In the genomic region with DNA sequence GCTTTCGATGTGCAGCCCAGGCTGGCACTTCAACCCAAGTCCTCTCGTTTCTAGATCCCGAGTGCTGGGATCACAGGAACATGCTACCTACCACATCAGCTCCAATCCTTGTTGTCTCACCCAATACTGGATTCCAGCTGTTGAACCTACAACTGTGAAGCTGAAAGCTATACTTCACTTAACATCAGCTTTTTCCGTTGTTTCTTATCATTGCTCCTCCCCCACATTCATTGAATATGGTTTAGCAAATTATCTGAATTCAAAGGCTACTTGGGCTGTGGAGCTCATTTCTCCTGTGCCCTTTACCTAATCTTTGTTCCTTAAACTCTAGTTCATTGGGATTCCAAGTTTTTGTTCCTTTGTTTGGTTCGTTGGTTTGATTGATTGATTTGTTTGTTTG, we compare ENCODE assay signal across 25 mouse cellular contexts. TPM values are rescaled to one million over a fixed set of nuclear protein-coding genes. Genes with fewer than 3 reads are reported as not detected.
DNase-seq lines count a peak whose midpoint lies in the region; ATAC-seq and TF ChIP-seq lines count a peak whose summit lies in the region.
"Had no signal": no experiment of that assay in that cellular context is flagged by ENCODE, and none has a peak within 500 bp of the region (broad histone marks: within the 10 kb centered on the region; RNA-seq: fewer than 3 reads in every experiment).

No protein-coding gene starts in this region.

- no peaks in the 10 kb centered on the region for H3K79me2 ChIP-seq in MEL (ENCODE audit: control insufficient read depth, insufficient read depth, low read length, poor library complexity)

- no peak for TF ChIP-seq POLR2A in MEL (IDR thresholded peaks at IDR 0.05; ENCODE audit: control insufficient read depth in 1 of 2, insufficient read depth in 1 of 2, low read depth in 1 of 2, low read length in 2 of 2, poor library complexity in 1 of 2)

- H3K4me1 ChIP-seq in MEL (ENCODE audit: control insufficient read depth in 1 of 2, insufficient read depth in 2 of 2, low read length in 2 of 2) = peaks cover 4 to 10% of the 10 kb centered on the region in 2 experiments
- H3K4me1 ChIP-seq in heart, embryonic 12.5 days (replicated peaks) = peaks cover 9% of the 10 kb centered on the region

- no peak overlapping the region for H3K4me3 ChIP-seq in MEL (ENCODE audit: control insufficient read depth in 1 of 2, insufficient read depth in 1 of 2, low read depth in 2 of 2, low read length in 2 of 2)
- no peak overlapping the region for H3K4me3 ChIP-seq in heart, embryonic 12.5 days

- no peaks in the 10 kb centered on the region for H3K27me3 ChIP-seq in MEL (ENCODE audit: control insufficient read depth in 1 of 2, insufficient read depth in 2 of 2, low read length in 2 of 2)
- no peaks in the 10 kb centered on the region for H3K27me3 ChIP-seq in heart, embryonic 12.5 days (replicated peaks)
- H3K27me3 ChIP-seq: CH12.LX, Patski had no signal

- no peak for TF ChIP-seq CTCF in MEL (IDR thresholded peaks at IDR 0.05 in 2 of 3, conservative IDR thresholded peaks at IDR 0.05 in 1 of 3; ENCODE audit: control insufficient read depth in 1 of 3, insufficient read depth in 1 of 3, low read depth in 2 of 3, low read length in 3 of 3, poor library complexity in 1 of 3, severe bottlenecking in 1 of 3)

- no peak overlapping the region for H3K9ac ChIP-seq in MEL (ENCODE audit: control insufficient read depth, low read depth, low read length, poor library complexity, severe bottlenecking)
- H3K9ac ChIP-seq in heart, embryonic 12.5 days = no peak overlapping the region

- ATAC-seq in megakaryocyte progenitor cell, adult 5-6 weeks (replicated peaks; ENCODE audit: poor library complexity) = peak; percentile 54
- ATAC-seq in megakaryocyte-erythroid progenitor cell, adult 5-6 weeks (replicated peaks; ENCODE audit: low FRiP score, low TSS enrichment, poor library complexity, severe bottlenecking) = peak; percentile 48; the same call in 1 of the 2 replicates
- no peak for ATAC-seq in heart, embryonic 12.5 days (ENCODE audit: insufficient number of reproducible peaks, low FRiP score)
- ATAC-seq: activated CD4-positive, CD25-positive, alpha-beta regulatory T cell, adult 4 months; CD4-positive, CD25-positive, alpha-beta regulatory T cell, adult 4 months; Patski had no signal

- peak; percentile 45 for DNase-seq in MEL (ENCODE audit: low read depth, low spot score)
- DNase-seq in right cerebral cortex, postnatal 25 days = no peak
- DNase-seq in thymus, adult 18-20 months = no peak
- DNase-seq: adrenal gland, adult 2 months; adrenal gland, adult 8-10 months; adrenal gland, postnatal 10 days; adrenal gland, postnatal 14 days; adrenal gland, postnatal 25 days; adrenal gland, postnatal 36 days; B cell, adult 2 months; cerebellum, adult 11 months; cerebellum, adult 11-12 months; cerebellum, adult 18-20 months; cerebellum, adult 2 months had no signal

- H3K36me3 ChIP-seq in MEL (ENCODE audit: control insufficient read depth in 1 of 2, insufficient read depth in 2 of 2, low read length in 2 of 2) = peaks cover 0 to 7% of the 10 kb centered on the region in 2 experiments; a peak in 2 of 4 replicates
- no peaks in the 10 kb centered on the region for H3K36me3 ChIP-seq in heart, embryonic 12.5 days
- H3K36me3 ChIP-seq: G1E had no signal

- H3K27ac ChIP-seq in MEL (ENCODE audit: control insufficient read depth, low read depth, low read length) = no peak overlapping the region
- no peak overlapping the region for H3K27ac ChIP-seq in heart, embryonic 12.5 days (ENCODE audit: poor library complexity, severe bottlenecking)

- H3K4me2 ChIP-seq in heart, embryonic 12.5 days = no peak overlapping the region

- TF ChIP-seq EP300 in MEL (IDR thresholded peaks at IDR 0.05; ENCODE audit: low read depth in 1 of 2, low read length in 2 of 2) = peak in 1 of 2 experiments; percentile 61; a peak in 1 of 4 replicates

- no peak for TF ChIP-seq RAD21 in MEL (IDR thresholded peaks at IDR 0.05; ENCODE audit: low read depth, low read length)

- 76% methylated on average over 5 of the region's 5 CpGs for WGBS in heart, embryonic 12.5 days

- H3K9me3 ChIP-seq in MEL (replicated peaks; ENCODE audit: insufficient read depth, low read length) = no peaks in the 10 kb centered on the region
- H3K9me3 ChIP-seq in heart, embryonic 12.5 days (replicated peaks) = no peaks in the 10 kb centered on the region
- H3K9me3 ChIP-seq: G1E had no signal

TF ChIP-seq in MEL, 35 proteins besides CTCF, POLR2A, EP300 and RAD21:
- peak; percentile 38; the same call in 1 of the 2 replicates for TF ChIP-seq GATA1 (IDR thresholded peaks at IDR 0.05; ENCODE audit: low read depth, low read length)
- no peak for TF ChIP-seq MXI1 (IDR thresholded peaks at IDR 0.05; ENCODE audit: low read depth, low read length)
- TF ChIP-seq MYB (IDR thresholded peaks at IDR 0.05; ENCODE audit: low read depth, low read length) = 0 out of 2 replicates have a peak, but pooled peaks have one; percentile 18
- no peak for TF ChIP-seq ZC3H11A (IDR thresholded peaks at IDR 0.05; ENCODE audit: low read depth, low read length)
- TF ChIP-seq GABPA (IDR thresholded peaks at IDR 0.05; ENCODE audit: low read depth, low read length) = no peak

RNA-seq across cellular contexts. Expression of a gene that starts 7.2 kb away (rescaled TPM):
- 59.6 and 70.7 TPM in 2 replicates for total RNA-seq in MEL (2012; rRNA removed)
- 10 to 100 TPM; 55.0 to 61.2 TPM for polyA plus RNA-seq in MEL (2012; ENCODE audit: insufficient read depth in 1 of 2, insufficient read length in 2 of 2, low read depth in 1 of 2, low replicate concordance in 2 of 2, missing spikeins in 1 of 2)
- total RNA-seq in megakaryocyte progenitor cell, adult 5-6 weeks (2015) = 26.2 and 28.0 TPM in 2 replicates
- total RNA-seq in megakaryocyte progenitor cell, adult 5-6 weeks (2017) = 35.9 and 40.5 TPM in 2 replicates
- total RNA-seq in megakaryocyte-erythroid progenitor cell, adult 5-6 weeks (2014; fragmentation: Nextera tagmentation) = 22.5 and 35.7 TPM in 2 replicates
- total RNA-seq in megakaryocyte-erythroid progenitor cell, adult 5-6 weeks (2017) = 45.6 and 99.1 TPM in 2 replicates
- polyA plus RNA-seq in heart, embryonic 12.5 days (2016; fragmentation: Nextera tagmentation; extraction: Ambion mirVana) = 62.7 and 67.0 TPM in 2 replicates

RNA-seq across cellular contexts. Expression of a gene that starts 9.5 kb away (rescaled TPM):
- total RNA-seq in MEL (2012; rRNA removed) = 0.23 TPM in 2 replicates
- under 1 TPM in 1 of 2 experiments, not detected in 1; 0.28 TPM for polyA plus RNA-seq in MEL (2012; ENCODE audit: insufficient read depth in 1 of 2, insufficient read length in 2 of 2, low read depth in 1 of 2, low replicate concordance in 2 of 2, missing spikeins in 1 of 2)
- not detected in 2 replicates for total RNA-seq in megakaryocyte progenitor cell, adult 5-6 weeks (2015)
- total RNA-seq in megakaryocyte progenitor cell, adult 5-6 weeks (2017) = not detected in 2 replicates
- total RNA-seq in megakaryocyte-erythroid progenitor cell, adult 5-6 weeks (2014; fragmentation: Nextera tagmentation) = not detected in 2 replicates
- not detected in 2 replicates for total RNA-seq in megakaryocyte-erythroid progenitor cell, adult 5-6 weeks (2017)
- polyA plus RNA-seq in heart, embryonic 12.5 days (2016; fragmentation: Nextera tagmentation; extraction: Ambion mirVana) = 0.17 TPM in 1 of 2 replicates, not detected in the other
- total RNA-seq: adrenal gland, adult 18-20 months; CH12.LX had no signal
- polyA plus RNA-seq: activated CD4-positive, CD25-positive, alpha-beta regulatory T cell, adult 4 months; C2C12; CD4-positive, CD25-positive, alpha-beta regulatory T cell, adult 4 months; G1E; Patski had no signal

RNA-seq across cellular contexts. Expression of a gene that starts 22.6 kb away (rescaled TPM):
- total RNA-seq in MEL (2012; rRNA removed) = 5,179 and 5,512 TPM in 2 replicates
- polyA plus RNA-seq in MEL (2012; ENCODE audit: insufficient read depth in 1 of 2, insufficient read length in 2 of 2, low read depth in 1 of 2, low replicate concordance in 2 of 2, missing spikeins in 1 of 2) = 1,000 to 10,000 TPM in 1 of 2 experiments, not detected in 1; 3,167 TPM
- 3,945 and 4,034 TPM in 2 replicates for total RNA-seq in megakaryocyte progenitor cell, adult 5-6 weeks (2015)
- total RNA-seq in megakaryocyte progenitor cell, adult 5-6 weeks (2017) = 6,407 and 6,432 TPM in 2 replicates
- total RNA-seq in megakaryocyte-erythroid progenitor cell, adult 5-6 weeks (2014; fragmentation: Nextera tagmentation) = 5,476 and 5,943 TPM in 2 replicates
- total RNA-seq in megakaryocyte-erythroid progenitor cell, adult 5-6 weeks (2017) = 6,111 and 7,527 TPM in 2 replicates
- polyA plus RNA-seq in heart, embryonic 12.5 days (2016; fragmentation: Nextera tagmentation; extraction: Ambion mirVana) = 640 and 666 TPM in 2 replicates

RNA-seq across cellular contexts. Expression of a gene that starts 48.1 kb away (rescaled TPM):
- total RNA-seq in MEL (2012; rRNA removed) = not detected in 2 replicates
- polyA plus RNA-seq in MEL (2012; ENCODE audit: insufficient read depth in 1 of 2, insufficient read length in 2 of 2, low read depth in 1 of 2, low replicate concordance in 2 of 2, missing spikeins in 1 of 2) = not detected
- total RNA-seq in megakaryocyte progenitor cell, adult 5-6 weeks (2015) = not detected in 2 replicates
- not detected in 2 replicates for total RNA-seq in megakaryocyte progenitor cell, adult 5-6 weeks (2017)
- not detected in 2 replicates for total RNA-seq in megakaryocyte-erythroid progenitor cell, adult 5-6 weeks (2014; fragmentation: Nextera tagmentation)
- not detected in 2 replicates for total RNA-seq in megakaryocyte-erythroid progenitor cell, adult 5-6 weeks (2017)
- not detected in 2 replicates for polyA plus RNA-seq in heart, embryonic 12.5 days (2016; fragmentation: Nextera tagmentation; extraction: Ambion mirVana)
- total RNA-seq: adrenal gland, adult 2 months; CH12.LX; ES-E14; G1E had no signal
- polyA plus RNA-seq: activated CD4-positive, CD25-positive, alpha-beta regulatory T cell, adult 4 months; adrenal gland, adult 2 months; C2C12; CD4-positive, CD25-positive, alpha-beta regulatory T cell, adult 4 months; G1E; Patski had no signal
